Mouse (Mus musculus): ENCODE data around the gene Eya4.

Gene Eya4

DNA sequence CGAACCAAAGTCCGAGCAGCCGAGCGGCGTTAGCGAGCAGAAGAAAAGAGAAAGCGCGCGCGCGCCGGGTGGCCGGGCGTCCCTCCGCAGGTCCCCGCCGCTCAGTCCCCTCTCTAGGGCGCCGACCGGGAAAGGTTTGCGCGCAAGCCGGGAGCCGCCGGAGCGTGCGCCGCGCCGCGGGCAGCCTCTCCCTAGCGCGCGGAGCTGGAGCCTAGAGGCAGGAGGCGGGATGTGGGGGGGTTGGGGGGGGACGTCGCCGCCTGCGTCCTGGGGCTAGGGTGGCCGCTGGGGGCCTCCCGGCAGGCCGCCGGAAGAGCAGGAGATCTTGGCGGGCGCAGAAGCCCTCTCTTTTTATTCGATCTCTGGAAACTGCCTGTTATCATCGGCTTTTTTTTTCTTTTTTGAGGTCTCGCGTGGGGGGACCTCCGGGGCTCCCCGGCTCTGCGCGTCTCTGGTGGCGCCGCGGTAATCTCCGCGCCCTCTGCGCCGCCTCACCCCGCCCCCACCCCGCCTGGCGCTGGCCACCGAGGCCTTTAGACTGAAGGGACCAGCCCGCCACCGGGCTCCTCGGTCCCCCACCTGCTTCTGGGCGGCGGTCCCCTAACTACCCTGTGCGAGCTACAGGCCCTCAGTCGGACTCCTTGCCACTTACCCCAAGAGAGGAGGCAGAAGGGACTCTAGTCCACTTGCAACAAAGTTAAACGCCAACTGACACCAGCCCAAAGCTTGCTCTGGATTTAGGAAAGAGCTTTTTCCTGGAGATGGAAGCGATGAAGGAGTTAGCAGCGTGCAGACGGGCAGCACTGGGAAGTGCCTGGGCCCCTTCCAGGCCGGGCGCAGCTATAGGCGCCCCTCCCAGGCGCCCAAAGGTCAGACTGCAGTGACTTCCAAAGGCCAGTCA lies at the start of gene Eya4:
Eya4 (minus strand) TSS at position 776 of the 901 bp plus-strand sequence.
- no peak for DNase-seq

GRCm38 (mm10) chr10:23395399-23395798 lies 44.8 kb upstream of the Eya4 start:
- no peak for DNase-seq

GRCm38 (mm10) chr10:23394556-23395245 lies 44.1 kb upstream of the Eya4 start:
- no peak for DNase-seq

GRCm38 (mm10) chr10:23394152-23394551 lies 43.6 kb upstream of the Eya4 start:
- no peak for DNase-seq

DNA sequence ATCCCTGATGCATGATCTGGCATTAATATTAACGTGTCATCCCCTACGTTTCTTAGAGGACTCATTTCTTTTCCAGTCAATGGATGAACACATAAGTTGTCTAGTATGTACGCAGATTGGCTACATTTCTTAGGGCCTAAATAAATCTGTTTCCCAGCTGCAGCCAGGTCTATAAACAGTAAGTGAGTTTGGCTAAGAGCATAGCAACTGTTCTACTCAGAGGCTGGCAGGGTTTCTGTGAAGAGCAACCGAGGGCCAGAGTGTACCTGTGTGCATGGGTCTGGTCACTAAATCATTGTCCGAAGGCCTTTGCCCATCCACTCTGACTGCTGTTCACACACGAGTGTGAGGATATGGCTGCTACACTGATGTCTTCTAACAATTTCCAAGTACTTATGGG lies 13.3 kb upstream of the Eya4 start:
- DNase-seq: no peak

GRCm38 (mm10) chr10:23349392-23350010 lies 1.1 kb downstream of the Eya4 start:
- DNase-seq: no peak

- no peak for DNase-seq
Observed at GRCm38 (mm10) chr10:23348893-23349391, 1.6 kb downstream of the Eya4 start.

- no peak for DNase-seq
Observed at GRCm38 (mm10) chr10:23348101-23348892, 2.3 kb downstream of the Eya4 start.

GRCm38 (mm10) chr10:23337250-23337649 lies 13.3 kb downstream of the Eya4 start:
- DNase-seq: no peak

GRCm38 (mm10) chr10:23332768-23333167 lies 17.8 kb downstream of the Eya4 start:
- no peak for DNase-seq

- no peak for DNase-seq
Observed at GRCm38 (mm10) chr10:23327651-23328050, 22.9 kb downstream of the Eya4 start.

- DNase-seq: no peak
Observed at GRCm38 (mm10) chr10:23322275-23322674, 28.3 kb downstream of the Eya4 start.

DNA sequence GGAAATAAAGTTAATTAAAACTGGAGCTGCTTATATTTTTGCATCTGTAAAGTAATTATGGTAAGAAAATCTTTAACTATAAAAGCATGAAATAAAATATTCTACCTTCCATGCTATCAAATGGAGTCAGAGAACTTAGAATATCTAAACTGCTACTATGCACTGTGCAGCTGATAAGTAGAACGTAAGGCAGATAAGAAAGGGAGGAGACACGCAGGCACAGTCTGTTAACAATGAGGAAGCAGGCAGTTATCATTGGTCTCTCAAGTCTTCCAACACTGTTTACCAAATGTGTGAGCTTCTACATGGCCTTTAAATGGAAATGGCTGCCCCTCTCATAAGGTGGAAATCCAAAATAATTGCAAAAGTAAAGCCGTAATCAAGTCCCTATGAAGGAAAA lies 55.0 kb downstream of the Eya4 start:
- no peak for DNase-seq

- DNase-seq: no peak
Observed at GRCm38 (mm10) chr10:23292495-23292894, 58.1 kb downstream of the Eya4 start.

DNA sequence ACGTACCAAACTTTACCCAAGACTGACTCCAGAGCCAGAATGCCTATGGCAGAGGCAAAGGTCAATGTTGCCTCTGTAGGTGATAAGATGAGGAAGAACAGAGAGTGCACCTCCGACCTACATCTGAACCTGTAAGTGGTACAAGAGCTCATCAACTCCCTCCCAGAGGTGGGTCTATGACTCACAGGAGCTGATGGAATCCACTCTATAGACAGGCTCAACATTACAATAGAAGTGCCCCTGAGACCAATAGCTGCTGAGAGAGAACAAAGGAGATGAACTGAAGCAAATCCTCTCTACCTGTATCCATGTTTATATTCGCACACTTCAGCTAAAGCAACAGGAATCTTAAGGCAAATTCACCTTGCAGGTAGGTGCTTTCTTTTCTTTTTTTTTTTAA lies 73.2 kb downstream of the Eya4 start:
- no peak for DNase-seq

DNA sequence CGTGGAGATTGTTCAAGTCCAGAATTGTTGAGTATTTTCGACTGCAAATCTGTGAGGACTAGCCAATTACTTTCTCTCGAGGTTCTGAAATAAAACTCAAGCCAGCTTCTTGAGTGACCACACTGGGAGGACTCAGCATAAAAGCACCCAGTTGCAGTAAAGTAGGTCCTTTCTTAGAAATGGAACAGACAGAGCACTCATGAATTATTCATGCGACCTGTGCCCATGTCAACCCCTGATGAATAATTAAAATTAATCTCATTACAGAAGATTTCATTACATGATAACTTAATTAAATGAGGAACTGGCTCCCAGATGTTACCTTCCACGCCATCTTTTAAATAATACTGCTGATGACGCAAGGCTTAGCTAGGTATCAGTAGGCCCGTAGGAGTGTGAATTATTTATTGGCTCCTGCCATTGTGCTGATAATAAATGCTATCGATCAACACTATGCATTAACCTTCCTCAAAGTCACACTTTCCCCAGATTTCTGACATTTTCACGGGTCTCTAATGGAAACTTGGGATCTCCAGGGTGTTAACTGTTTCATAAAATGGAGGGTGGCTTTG lies 79.5 kb downstream of the Eya4 start:
- DNase-seq: no peak

DNA sequence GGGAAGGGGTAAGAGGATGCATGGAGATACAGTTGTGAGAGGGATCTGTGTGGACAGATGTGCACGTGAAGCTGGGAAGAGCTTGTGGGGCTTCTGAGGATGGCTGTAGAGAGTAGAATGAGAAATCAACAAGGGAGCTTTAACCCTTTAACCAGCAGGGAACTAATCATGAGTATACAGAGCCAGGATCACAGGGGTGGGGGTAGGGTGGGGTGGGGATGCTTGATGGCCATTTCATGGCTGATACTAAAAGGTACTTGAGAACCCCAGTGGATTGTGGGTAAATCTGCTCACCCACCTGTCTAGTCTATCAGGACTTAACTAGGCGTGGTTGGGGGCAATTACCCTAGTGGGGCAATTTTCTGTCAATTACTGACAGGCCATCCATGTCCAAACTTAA lies 80.1 kb downstream of the Eya4 start:
- no peak for DNase-seq

DNA sequence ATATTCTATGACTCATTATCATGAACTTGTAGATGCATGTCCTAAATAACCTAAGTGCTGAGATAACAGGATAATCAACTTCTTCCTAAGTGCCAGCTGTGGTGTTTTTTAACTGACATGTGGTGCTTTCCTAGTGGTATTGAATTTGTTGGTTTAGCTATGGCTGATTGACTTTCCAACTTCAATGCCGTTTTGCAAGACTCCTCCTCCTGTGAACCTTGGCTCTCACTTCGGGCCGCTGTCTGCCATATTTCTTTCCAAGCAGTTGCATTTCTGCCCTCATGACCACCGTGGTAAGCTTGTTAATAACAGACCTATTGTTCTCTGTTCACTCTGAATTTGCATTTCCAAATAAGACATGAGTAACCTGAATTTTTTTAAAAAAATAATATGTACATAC lies 98.4 kb downstream of the Eya4 start:
- no peak for DNase-seq

DNA sequence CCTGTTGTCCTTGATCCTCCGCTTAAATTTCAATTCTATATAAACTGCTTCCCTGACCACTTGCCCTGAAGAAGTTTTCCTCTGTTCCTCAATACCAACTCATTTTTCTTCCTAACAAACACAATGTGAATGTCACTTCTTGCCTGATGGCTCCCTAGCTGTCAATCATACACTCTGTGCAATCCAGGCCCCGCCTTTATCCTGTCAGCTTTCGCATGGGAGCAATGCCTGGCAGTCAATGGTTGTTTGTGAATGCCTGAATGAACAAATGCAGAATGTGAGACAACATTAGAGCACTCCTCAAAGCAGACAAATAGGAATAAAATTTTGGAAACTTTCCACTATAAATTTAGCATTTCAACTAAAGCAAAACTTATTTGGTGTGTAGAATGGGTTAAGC lies 104.1 kb downstream of the Eya4 start:
- no peak for DNase-seq

DNA sequence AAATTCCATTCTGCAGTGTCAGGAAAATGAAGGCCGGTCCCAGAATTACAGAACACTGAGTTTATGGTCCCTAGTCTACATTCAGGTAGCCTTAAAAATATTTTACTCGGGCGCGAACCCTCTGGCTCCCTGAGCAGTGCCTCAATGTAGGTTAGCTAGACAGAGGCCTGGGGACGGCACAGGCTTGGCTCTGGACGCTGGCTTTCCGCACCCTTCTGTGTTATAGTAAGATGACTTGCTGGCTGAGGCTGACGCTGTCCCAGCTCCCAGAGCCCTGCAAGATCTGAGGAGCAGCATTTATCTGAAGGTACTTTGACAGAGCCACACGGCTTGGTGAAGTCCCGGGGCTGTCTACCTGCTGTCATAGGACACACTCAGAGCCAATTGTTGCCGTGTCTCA lies 113.7 kb downstream of the Eya4 start:
- no peak for DNase-seq

GRCm38 (mm10) chr10:23235405-23235804 lies 115.2 kb downstream of the Eya4 start:
- DNase-seq: no peak

- no peak for DNase-seq
Observed at GRCm38 (mm10) chr10:23233425-23233824, 117.2 kb downstream of the Eya4 start.

Data from cerebellum, adult 18-20 months (tissue).